Mouse (Mus musculus): ENCODE data around the gene Fdx1. TPM values are rescaled to one million over a fixed set of nuclear protein-coding genes. Genes with fewer than 3 reads are reported as not detected.
A peak's percentile ranks its signal among the peaks of the same experiment; 100 is the strongest.

Gene Fdx1
- polyA plus RNA-seq, 1 experiment from 2014 or later: 103 TPM

DNA sequence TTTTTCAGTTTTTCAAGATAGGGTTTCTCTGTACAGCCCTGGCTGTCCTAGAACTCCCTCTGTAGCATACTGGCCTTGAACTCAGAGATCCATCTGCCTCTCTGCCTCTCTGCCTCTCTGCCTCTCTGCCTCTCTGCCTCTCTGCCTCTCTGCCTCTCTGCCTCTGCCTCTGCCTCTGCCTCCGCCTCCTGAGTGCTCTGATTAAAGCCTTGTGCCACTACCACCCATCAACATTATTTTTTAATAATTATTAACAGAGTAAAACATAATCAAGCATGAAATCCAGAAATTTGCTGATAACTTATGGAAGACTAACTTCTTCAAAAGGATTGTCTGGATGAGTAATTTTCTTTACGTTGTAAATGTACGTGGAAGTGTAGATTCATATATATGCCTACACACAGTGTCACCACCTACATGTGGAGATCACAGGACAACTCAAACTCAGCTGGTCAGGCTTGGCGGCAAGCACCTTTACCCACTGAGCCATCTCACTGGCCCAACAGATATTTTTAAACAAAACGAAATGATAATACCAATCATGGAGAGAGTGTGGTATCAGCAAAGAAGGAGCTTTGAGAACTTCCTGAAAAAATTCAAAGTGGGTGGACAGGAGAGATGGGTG lies 31.4 kb upstream of the Fdx1 start:
- no peak overlapping the region for H3K4me3 ChIP-seq (ENCODE audit: control insufficient read depth in 1 of 2, insufficient read depth in 1 of 2, low read depth in 1 of 2, low read length in 2 of 2)
- peaks cover 7% of the 10 kb centered on the region; the same call in 1 of the 2 replicates for H3K9me3 ChIP-seq (ENCODE audit: control insufficient read depth, low read length)
- H3K36me3 ChIP-seq (ENCODE audit: control insufficient read depth, insufficient read depth, low read length): no peaks in the 10 kb centered on the region
- H3K27ac ChIP-seq (replicated peaks in 1 of 2; ENCODE audit: control insufficient read depth in 1 of 2, insufficient read depth in 1 of 2, low read depth in 2 of 2, low read length in 2 of 2): no peak overlapping the region
- H3K9ac ChIP-seq (ENCODE audit: low read length): no peak overlapping the region
- 0 out of 4 replicates have a peak, but pooled peaks cover 0 to 6% of the 10 kb centered on the region in 2 experiments for H3K4me1 ChIP-seq (ENCODE audit: control insufficient read depth in 2 of 2, insufficient read depth in 2 of 2, low read length in 2 of 2)
- ATAC-seq (ENCODE audit: insufficient number of reproducible peaks, insufficient read depth, low FRiP score, low read depth): no peak
- H3K27me3 ChIP-seq (ENCODE audit: control insufficient read depth, insufficient read depth, low read length): no peaks in the 10 kb centered on the region
- 58% methylated on average over 5 of the region's 5 CpGs for WGBS
- H3K4me2 ChIP-seq (ENCODE audit: low read length): no peak overlapping the region

DNA sequence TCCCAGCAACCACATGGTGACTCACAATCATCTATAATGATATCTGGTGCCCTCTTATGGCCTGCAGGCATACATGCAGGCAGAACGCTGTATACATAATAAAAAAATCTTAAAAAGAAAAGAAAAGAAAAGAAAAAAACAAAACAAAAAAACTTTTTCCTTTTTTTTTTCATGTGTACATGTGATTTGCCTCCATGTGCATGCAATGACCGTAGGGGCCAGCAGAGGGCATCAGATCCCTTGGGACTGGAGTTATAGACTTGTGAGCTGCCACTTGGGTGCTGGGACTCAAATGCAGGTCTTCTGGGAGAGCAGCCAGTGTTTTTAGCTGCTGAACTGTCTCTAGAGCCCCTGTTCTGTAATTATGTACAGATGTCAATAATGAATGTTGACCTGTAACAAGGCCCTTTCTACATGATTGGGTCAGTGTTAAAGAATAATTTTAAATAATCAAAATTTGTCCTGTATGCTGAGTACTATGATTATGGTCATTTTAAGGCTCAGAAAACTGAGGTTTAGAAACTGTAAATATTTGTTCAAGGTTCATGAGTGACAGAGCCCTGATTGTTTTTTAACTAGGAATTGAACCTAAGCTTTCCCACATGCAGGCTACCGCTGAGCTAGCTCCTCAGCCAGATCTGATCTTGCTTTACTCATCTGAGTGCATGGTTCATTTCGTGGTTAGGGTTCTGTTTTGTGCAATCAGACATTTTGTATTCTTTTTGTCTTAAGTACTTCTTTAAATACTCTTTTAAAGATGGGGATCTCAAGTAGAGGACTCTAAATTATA lies 30.3 kb upstream of the Fdx1 start:
- H3K9ac ChIP-seq (ENCODE audit: low read length): no peak overlapping the region
- H3K4me3 ChIP-seq (ENCODE audit: control insufficient read depth in 1 of 2, insufficient read depth in 1 of 2, low read depth in 1 of 2, low read length in 2 of 2): no peak overlapping the region
- H3K4me1 ChIP-seq (ENCODE audit: control insufficient read depth in 2 of 2, insufficient read depth in 2 of 2, low read length in 2 of 2): 0 out of 4 replicates have a peak, but pooled peaks cover 0 to 6% of the 10 kb centered on the region in 2 experiments
- 80% methylated on average over 4 of the region's 4 CpGs for WGBS
- H3K27me3 ChIP-seq (ENCODE audit: control insufficient read depth, insufficient read depth, low read length): no peaks in the 10 kb centered on the region
- ATAC-seq (ENCODE audit: insufficient number of reproducible peaks, insufficient read depth, low FRiP score, low read depth): no peak
- no peak overlapping the region for H3K27ac ChIP-seq (replicated peaks in 1 of 2; ENCODE audit: control insufficient read depth in 1 of 2, insufficient read depth in 1 of 2, low read depth in 2 of 2, low read length in 2 of 2)
- peaks cover 5% of the 10 kb centered on the region; the same call in 1 of the 2 replicates for H3K9me3 ChIP-seq (ENCODE audit: control insufficient read depth, low read length)
- H3K4me2 ChIP-seq (ENCODE audit: low read length): no peak overlapping the region
- no peaks in the 10 kb centered on the region for H3K36me3 ChIP-seq (ENCODE audit: control insufficient read depth, insufficient read depth, low read length)

- Histone ChIP-seq H3K9me3 (ENCODE audit: control insufficient read depth, low read length) (no peaks in the 10 kb centered on the region), H3K4me1 (ENCODE audit: control insufficient read depth in 2 of 2, insufficient read depth in 2 of 2, low read length in 2 of 2) (0 out of 4 replicates have a peak, but pooled peaks cover 0 to 6% of the 10 kb centered on the region in 2 experiments), H3K36me3 (ENCODE audit: control insufficient read depth, insufficient read depth, low read length) (no peaks in the 10 kb centered on the region), H3K27ac (replicated peaks in 1 of 2; ENCODE audit: control insufficient read depth in 1 of 2, insufficient read depth in 1 of 2, low read depth in 2 of 2, low read length in 2 of 2) (no peak overlapping the region), H3K4me2 (ENCODE audit: low read length) (no peak overlapping the region), H3K27me3 (ENCODE audit: control insufficient read depth, insufficient read depth, low read length) (no peaks in the 10 kb centered on the region), H3K4me3 (ENCODE audit: control insufficient read depth in 1 of 2, insufficient read depth in 1 of 2, low read depth in 1 of 2, low read length in 2 of 2) (no peak overlapping the region), H3K9ac (ENCODE audit: low read length) (no peak overlapping the region)
- ATAC-seq (ENCODE audit: insufficient number of reproducible peaks, insufficient read depth, low FRiP score, low read depth): no peak
- WGBS: 10% methylated on average over 2 of the region's 2 CpGs
These were observed 28.0 kb upstream of the Fdx1 start for GRCm38 (mm10) chr9:51991241-51991876.

GRCm38 (mm10) chr9:51990828-51991227 lies 27.5 kb upstream of the Fdx1 start:
- Histone ChIP-seq H3K4me2 (ENCODE audit: low read length) (no peak overlapping the region), H3K4me3 (ENCODE audit: control insufficient read depth in 1 of 2, insufficient read depth in 1 of 2, low read depth in 1 of 2, low read length in 2 of 2) (no peak overlapping the region), H3K9me3 (ENCODE audit: control insufficient read depth, low read length) (no peaks in the 10 kb centered on the region), H3K36me3 (ENCODE audit: control insufficient read depth, insufficient read depth, low read length) (no peaks in the 10 kb centered on the region), H3K4me1 (ENCODE audit: control insufficient read depth in 2 of 2, insufficient read depth in 2 of 2, low read length in 2 of 2) (peaks cover 0 to 10% of the 10 kb centered on the region in 2 experiments; a peak in 2 of 4 replicates), H3K9ac (ENCODE audit: low read length) (no peak overlapping the region), H3K27me3 (ENCODE audit: control insufficient read depth, insufficient read depth, low read length) (no peaks in the 10 kb centered on the region), H3K27ac (replicated peaks in 1 of 2; ENCODE audit: control insufficient read depth in 1 of 2, insufficient read depth in 1 of 2, low read depth in 2 of 2, low read length in 2 of 2) (no peak overlapping the region)
- ATAC-seq (ENCODE audit: insufficient number of reproducible peaks, insufficient read depth, low FRiP score, low read depth): no peak
- WGBS: 22% methylated on average over 2 of the region's 2 CpGs

- Histone ChIP-seq H3K4me3 (ENCODE audit: control insufficient read depth in 1 of 2, insufficient read depth in 1 of 2, low read depth in 1 of 2, low read length in 2 of 2) (no peak overlapping the region), H3K27ac (replicated peaks in 1 of 2; ENCODE audit: control insufficient read depth in 1 of 2, insufficient read depth in 1 of 2, low read depth in 2 of 2, low read length in 2 of 2) (peak overlapping the region in 1 of 2 experiments; percentile 12; a peak in 1 of 4 replicates), H3K27me3 (ENCODE audit: control insufficient read depth, insufficient read depth, low read length) (no peaks in the 10 kb centered on the region), H3K4me2 (ENCODE audit: low read length) (peak overlapping the region; percentile 8; the same call in 1 of the 2 replicates), H3K9ac (ENCODE audit: low read length) (peak overlapping the region; percentile 30; the same call in 1 of the 2 replicates), H3K4me1 (ENCODE audit: control insufficient read depth in 2 of 2, insufficient read depth in 2 of 2, low read length in 2 of 2) (peaks cover 0 to 9% of the 10 kb centered on the region in 2 experiments; a peak in 2 of 4 replicates), H3K36me3 (ENCODE audit: control insufficient read depth, insufficient read depth, low read length) (no peaks in the 10 kb centered on the region), H3K9me3 (ENCODE audit: control insufficient read depth, low read length) (no peaks in the 10 kb centered on the region)
- 43% methylated on average over 11 of the region's 11 CpGs for WGBS
- peak; percentile 59; the same call in 1 of the 2 replicates for ATAC-seq (ENCODE audit: insufficient number of reproducible peaks, insufficient read depth, low FRiP score, low read depth)
These were observed 22.2 kb upstream of the Fdx1 start for GRCm38 (mm10) chr9:51985493-51986099.

GRCm38 (mm10) chr9:51981131-51981530 lies 17.8 kb upstream of the Fdx1 start:
- H3K4me2 ChIP-seq (ENCODE audit: low read length): no peak overlapping the region
- 87% methylated on average over 1 of the region's 1 CpGs for whole genome bisulfite sequencing
- ATAC-seq (ENCODE audit: insufficient number of reproducible peaks, insufficient read depth, low FRiP score, low read depth): no peak
- no peak overlapping the region for H3K4me3 ChIP-seq (ENCODE audit: control insufficient read depth in 1 of 2, insufficient read depth in 1 of 2, low read depth in 1 of 2, low read length in 2 of 2)
- H3K36me3 ChIP-seq (ENCODE audit: control insufficient read depth, insufficient read depth, low read length): no peaks in the 10 kb centered on the region
- H3K4me1 ChIP-seq (ENCODE audit: control insufficient read depth in 2 of 2, insufficient read depth in 2 of 2, low read length in 2 of 2): peaks cover 0 to 8% of the 10 kb centered on the region in 2 experiments; a peak in 2 of 4 replicates
- no peak overlapping the region for H3K27ac ChIP-seq (replicated peaks in 1 of 2; ENCODE audit: control insufficient read depth in 1 of 2, insufficient read depth in 1 of 2, low read depth in 2 of 2, low read length in 2 of 2)
- H3K27me3 ChIP-seq (ENCODE audit: control insufficient read depth, insufficient read depth, low read length): no peaks in the 10 kb centered on the region
- H3K9ac ChIP-seq (ENCODE audit: low read length): no peak overlapping the region
- no peaks in the 10 kb centered on the region for H3K9me3 ChIP-seq (ENCODE audit: control insufficient read depth, low read length)

DNA sequence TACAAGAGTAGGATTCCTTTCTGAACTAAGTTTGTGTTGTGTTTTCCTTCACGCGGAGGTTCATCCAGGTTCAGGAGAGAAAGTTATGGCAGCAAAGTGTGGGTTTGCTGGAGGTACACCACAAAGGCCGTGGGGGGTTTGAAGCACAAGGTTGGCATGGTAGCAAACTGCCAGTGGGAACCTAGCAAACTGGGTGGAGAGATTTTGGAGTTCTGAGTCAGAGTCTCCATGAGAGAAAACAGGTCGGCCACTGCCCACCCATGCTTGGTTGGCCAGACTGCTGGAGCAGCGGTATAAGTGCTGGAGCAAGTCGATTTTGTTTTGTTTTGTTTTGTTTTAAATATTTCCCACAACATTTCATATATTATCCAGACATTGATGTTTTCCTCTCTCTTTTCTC lies 15.9 kb upstream of the Fdx1 start:
- peaks cover 0 to 9% of the 10 kb centered on the region in 2 experiments; a peak in 2 of 4 replicates for H3K4me1 ChIP-seq (ENCODE audit: control insufficient read depth in 2 of 2, insufficient read depth in 2 of 2, low read length in 2 of 2)
- no peak overlapping the region for H3K9ac ChIP-seq (ENCODE audit: low read length)
- no peak overlapping the region for H3K27ac ChIP-seq (replicated peaks in 1 of 2; ENCODE audit: control insufficient read depth in 1 of 2, insufficient read depth in 1 of 2, low read depth in 2 of 2, low read length in 2 of 2)
- no peak overlapping the region for H3K4me3 ChIP-seq (ENCODE audit: control insufficient read depth in 1 of 2, insufficient read depth in 1 of 2, low read depth in 1 of 2, low read length in 2 of 2)
- H3K9me3 ChIP-seq (ENCODE audit: control insufficient read depth, low read length): no peaks in the 10 kb centered on the region
- no peaks in the 10 kb centered on the region for H3K27me3 ChIP-seq (ENCODE audit: control insufficient read depth, insufficient read depth, low read length)
- no peaks in the 10 kb centered on the region for H3K36me3 ChIP-seq (ENCODE audit: control insufficient read depth, insufficient read depth, low read length)
- WGBS: 89% methylated on average over 6 of the region's 6 CpGs
- no peak overlapping the region for H3K4me2 ChIP-seq (ENCODE audit: low read length)
- no peak for ATAC-seq (ENCODE audit: insufficient number of reproducible peaks, insufficient read depth, low FRiP score, low read depth)

Measured in heart, embryonic 14.5 days (tissue).